Mouse (Mus musculus) megakaryocyte, embryonic 14.5 days (primary cell): ENCODE results near the gene Gys2. TPM values are rescaled to one million over a fixed set of nuclear protein-coding genes. Genes with fewer than 3 reads are reported as not detected.
A peak's percentile ranks its signal among the peaks of the same experiment; 100 is the strongest.

Experiments
- H3K27me3 ChIP-seq: replicated peaks from 2 replicates; pipeline ENCODE3; 2012; ENCODE audit warnings: inconsistent platforms
- H3K36me3 ChIP-seq: replicated peaks from 2 replicates; pipeline ENCODE3; 2012; ENCODE audit warnings: low read length, inconsistent platforms, mixed read lengths
- H3K4me1 ChIP-seq: 2 replicates; pipeline ENCODE4 v1.6.1; 2012; ENCODE audit warnings: inconsistent platforms
- H3K4me3 ChIP-seq: replicated peaks from 2 replicates; pipeline ENCODE3; 2012; ENCODE audit warnings: moderate library complexity, mild to moderate bottlenecking, inconsistent platforms
- H3K9me3 ChIP-seq: 2 replicates; pipeline ENCODE4 v1.6.1; 2012; ENCODE audit warnings: inconsistent platforms
- FLI1 ChIP-seq: IDR thresholded peaks from 2 replicates; pipeline ENCODE4 v1.6.1; 2012; ENCODE audit warnings: low read length, inconsistent platforms, mixed read lengths
- GATA1 ChIP-seq: IDR thresholded peaks from 3 replicates; pipeline ENCODE4 v1.6.1; 2012; ENCODE audit warnings: mixed read lengths, low read length, inconsistent platforms, borderline replicate concordance
- polyA plus RNA-seq: library from polyadenylated mRNA; stranded (reverse); fragments of >175 nt; gene quantifications from 2 replicates; pipeline ENCODE4 v1.2.3, GENCODE M21; 2012; ENCODE audit warnings: low replicate concordance; ENCODE audit not compliant: insufficient read depth

Gene Gys2
- polyA plus RNA-seq, 1 experiment = not detected

DNA sequence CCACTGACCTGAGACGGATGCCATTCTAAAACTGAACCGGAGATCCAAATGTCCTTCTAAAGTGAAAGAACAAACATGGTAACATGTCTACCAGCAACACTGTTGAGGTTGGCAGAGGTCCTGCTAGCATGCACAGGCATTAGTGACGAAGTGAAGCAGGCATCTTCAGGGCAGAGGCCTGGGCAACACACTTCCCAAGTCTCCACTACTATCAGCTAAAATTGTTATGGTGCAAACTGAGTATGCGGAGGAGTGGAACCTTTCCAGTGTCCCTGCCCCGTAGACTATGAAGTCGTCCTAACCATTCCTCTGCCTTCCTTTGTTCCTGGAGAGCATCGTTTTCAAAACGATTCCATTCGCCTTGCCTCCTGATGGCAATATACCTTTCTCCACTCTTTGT is 88.4 kb downstream of the Gys2 start:
- Histone ChIP-seq H3K4me3 (no peak overlapping the region), H3K4me1 (peaks cover 46% of the 10 kb centered on the region), H3K36me3 (peaks cover 30% of the 10 kb centered on the region), H3K9me3 (no peaks in the 10 kb centered on the region), H3K27me3 (no peaks in the 10 kb centered on the region)
- TF ChIP-seq GATA1 (no peak), FLI1 (no peak)

DNA sequence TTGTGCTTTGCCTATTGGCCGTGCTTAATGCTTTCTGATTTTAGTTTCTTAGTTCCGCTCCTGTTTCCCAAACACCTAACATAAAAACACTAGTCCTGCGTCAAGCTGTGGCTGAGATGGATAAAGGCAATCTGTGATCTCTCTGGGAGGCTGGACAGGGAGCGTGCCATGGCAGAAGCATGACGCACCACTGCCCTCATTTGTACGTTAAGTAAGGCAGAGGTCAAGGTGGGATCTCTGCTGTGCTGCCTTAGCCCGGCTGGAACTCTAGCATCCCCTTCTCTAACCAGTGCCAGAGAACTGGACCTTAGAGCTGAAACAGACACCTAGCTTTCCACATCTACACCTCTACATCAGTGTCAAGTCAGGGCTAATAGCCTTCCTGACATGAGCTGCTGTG is 91.3 kb downstream of the Gys2 start:
- no peaks in the 10 kb centered on the region for H3K9me3 ChIP-seq
- H3K36me3 ChIP-seq = peaks cover 56% of the 10 kb centered on the region
- H3K27me3 ChIP-seq = no peaks in the 10 kb centered on the region
- peak overlapping the region; percentile 60 for H3K4me3 ChIP-seq
- TF ChIP-seq FLI1 = no peak
- peaks cover 36% of the 10 kb centered on the region for H3K4me1 ChIP-seq

DNA sequence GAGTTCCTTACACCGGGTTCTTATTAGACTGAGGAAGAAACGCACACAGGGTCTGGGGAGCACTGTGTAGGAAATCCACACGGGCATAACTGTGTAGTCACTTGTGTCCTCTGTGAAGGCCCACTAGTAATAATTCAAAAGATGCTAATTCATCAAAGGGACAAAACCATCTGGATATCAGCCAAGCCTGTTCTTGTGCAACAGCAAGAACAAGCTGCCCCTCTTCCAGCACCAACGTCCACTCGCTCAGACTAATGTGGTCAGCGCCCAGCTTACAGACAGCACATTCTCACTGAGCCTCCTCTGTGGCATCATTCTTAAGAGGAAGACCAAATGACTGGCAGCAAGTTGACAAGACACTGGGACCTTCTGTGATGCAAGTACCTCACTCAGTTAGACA is 92.9 kb downstream of the Gys2 start:
- Histone ChIP-seq H3K36me3 (peaks cover 72% of the 10 kb centered on the region), H3K4me3 (peak overlapping the region; percentile 10), H3K9me3 (no peaks in the 10 kb centered on the region), H3K27me3 (no peaks in the 10 kb centered on the region), H3K4me1 (peaks cover 36% of the 10 kb centered on the region)
- TF ChIP-seq GATA1 (no peak), FLI1 (no peak)

DNA sequence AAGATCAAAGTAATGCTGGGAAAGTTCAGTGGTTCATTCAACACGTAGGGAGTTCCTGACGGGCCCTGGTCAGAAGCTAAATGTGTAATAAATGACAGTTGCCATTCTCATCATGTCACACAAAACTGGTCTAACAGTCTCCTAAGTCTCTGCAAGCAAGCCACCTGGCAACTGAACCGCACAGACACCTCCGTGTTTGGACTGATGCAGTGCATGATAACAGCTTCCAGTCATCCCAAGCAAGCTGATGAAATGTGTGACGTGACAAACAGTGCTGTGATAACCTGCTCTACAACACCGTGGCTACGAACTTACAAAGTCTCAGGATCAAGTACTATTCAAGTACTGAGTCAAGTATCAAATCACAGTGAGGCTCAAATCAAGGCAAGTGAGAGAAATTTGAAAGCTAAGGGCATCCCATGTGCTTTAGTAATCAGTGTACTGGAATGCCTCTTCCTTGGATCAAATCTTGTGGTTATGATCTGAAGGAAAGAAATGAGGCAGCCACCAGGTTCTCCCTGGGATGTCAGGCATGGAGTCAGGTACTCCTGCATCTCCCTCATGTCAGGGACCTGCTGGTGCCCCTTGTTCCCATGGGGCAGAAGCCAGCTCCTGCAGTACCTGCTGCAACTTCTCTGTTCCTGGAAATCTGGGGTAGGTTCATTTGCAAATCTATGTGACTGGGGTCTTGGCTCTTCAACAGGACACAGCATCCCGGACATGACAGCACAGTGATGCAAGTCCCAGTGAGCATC is 94.2 kb downstream of the Gys2 start:
- no peak for TF ChIP-seq FLI1
- TF ChIP-seq GATA1 = no peak
- Histone ChIP-seq H3K4me1 (peaks cover 29% of the 10 kb centered on the region), H3K4me3 (no peak overlapping the region), H3K36me3 (peaks cover 79% of the 10 kb centered on the region), H3K9me3 (no peaks in the 10 kb centered on the region), H3K27me3 (no peaks in the 10 kb centered on the region)

DNA sequence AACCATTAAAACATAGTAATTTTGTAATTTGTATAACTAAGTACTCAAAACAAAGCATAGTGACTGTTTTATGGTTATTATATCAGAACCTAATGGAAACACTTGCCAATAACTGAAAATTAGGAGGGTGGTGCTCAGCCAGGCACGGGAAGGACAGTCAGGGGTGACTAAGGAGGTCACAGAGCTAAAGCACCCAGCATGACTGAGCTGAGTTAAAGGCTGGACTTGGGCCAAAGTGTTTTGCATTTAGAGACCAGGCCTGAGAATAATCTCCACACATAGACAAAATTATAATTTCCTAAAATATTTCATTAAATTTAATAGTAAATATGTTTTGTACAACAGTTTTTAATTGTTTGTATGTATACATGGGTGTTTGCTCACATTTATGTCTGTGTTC is 95.8 kb downstream of the Gys2 start:
- Histone ChIP-seq H3K4me3 (no peak overlapping the region), H3K9me3 (no peaks in the 10 kb centered on the region), H3K27me3 (no peaks in the 10 kb centered on the region), H3K36me3 (peaks cover 87% of the 10 kb centered on the region), H3K4me1 (peaks cover 26% of the 10 kb centered on the region)
- TF ChIP-seq GATA1 (no peak), FLI1 (no peak)

Other genes with a start within 250 kb of the Gys2 start
- gene Iapp, start 174.7 kb downstream of the Gys2 start, polyA plus RNA-seq = not detected in 2 replicates
- gene Slco1a5, start 150.1 kb downstream of the Gys2 start, polyA plus RNA-seq = not detected in 2 replicates
- 0.78 and 0.97 TPM in 2 replicates for gene Pyroxd1, start 127.5 kb downstream of the Gys2 start, polyA plus RNA-seq
- 2.8 TPM in 1 of 2 replicates, not detected in the other for gene Recql, start 86.0 kb downstream of the Gys2 start, polyA plus RNA-seq
- gene Golt1b, start 85.9 kb downstream of the Gys2 start, polyA plus RNA-seq = 19.9 TPM in 2 replicates
- 0.48 TPM in 1 of 2 replicates, not detected in the other for gene Spx, start 59.7 kb downstream of the Gys2 start, polyA plus RNA-seq
- 0.29 TPM in 1 of 2 replicates, not detected in the other for gene Ldhb, start 34.8 kb upstream of the Gys2 start, polyA plus RNA-seq
- not detected in 2 replicates for gene Kcnj8, start 98.5 kb upstream of the Gys2 start, polyA plus RNA-seq
- gene Abcc9, start 229.2 kb upstream of the Gys2 start, polyA plus RNA-seq = not detected in 2 replicates